Mouse (Mus musculus) kidney, postnatal 0 days (tissue): ENCODE measurements around the gene Cers1. TPM values are rescaled to one million over a fixed set of nuclear protein-coding genes. Genes with fewer than 3 reads are reported as not detected.
A peak's percentile ranks its signal among the peaks of the same experiment; 100 is the strongest.

Experiments
- ATAC-seq: fragments of 200-750 bp; cut with Nextera tagmentation; replicated peaks from 2 replicates; pipeline ENCODE4 v1.8.0; 2017; ENCODE audit warnings: low read depth, moderate number of reproducible peaks, moderate TSS enrichment, moderate library complexity; ENCODE audit not compliant: low FRiP score
- DNase-seq: peaks from one replicate; pipeline ENCODE4 v3.0.0-alpha.2; 2016; ENCODE audit warnings: low spot score
- H3K27ac ChIP-seq: fragments of 300-500 bp; sonication (generic); 2 replicates; pipeline ENCODE4 v1.5.1; 2014; ENCODE audit warnings: mild to moderate bottlenecking
- H3K27me3 ChIP-seq: fragments of 300-500 bp; sonication (generic); 2 replicates; pipeline ENCODE4 v1.6.1; 2014; ENCODE audit warnings: low read length, mixed read lengths; ENCODE audit not compliant: insufficient read depth
- H3K36me3 ChIP-seq: fragments of 300-500 bp; sonication (generic); 2 replicates; pipeline ENCODE4 v1.6.1; 2014; ENCODE audit warnings: low read length, mixed read lengths; ENCODE audit not compliant: insufficient read depth
- H3K4me1 ChIP-seq: fragments of 300-500 bp; sonication (generic); replicated peaks from 2 replicates; pipeline ENCODE4 v1.6.1; 2014; ENCODE audit warnings: antibody characterized with exemption, low read length, mixed read lengths; ENCODE audit not compliant: insufficient read depth
- H3K4me2 ChIP-seq: fragments of 300-500 bp; sonication (generic); 2 replicates; pipeline ENCODE4 v1.6.1; 2014; ENCODE audit warnings: mild to moderate bottlenecking, low read length, moderate library complexity, mixed read lengths
- H3K4me3 ChIP-seq: fragments of 300-500 bp; sonication (generic); replicated peaks from 2 replicates; pipeline ENCODE4 v1.5.1; 2014; ENCODE audit warnings: low read depth, low read length
- H3K9ac ChIP-seq: fragments of 300-500 bp; sonication (generic); 2 replicates; pipeline ENCODE4 v1.6.1; 2014; ENCODE audit warnings: low read depth, low read length
- H3K9me3 ChIP-seq: fragments of 300-500 bp; sonication (generic); replicated peaks from 2 replicates; pipeline ENCODE4 v1.6.1; 2016; ENCODE audit warnings: low read length, inconsistent platforms, mixed read lengths
- CTCF ChIP-seq: IDR thresholded peaks from 2 replicates; pipeline ENCODE4 v1.5.1; 2016; ENCODE audit warnings: antibody characterized with exemption, low read depth, mild to moderate bottlenecking, moderate library complexity
- WGBS: fragments of 180-500 bp; shearing (Covaris S2); extraction: QIAGEN DNeasy Blood & Tissue Kit; methylation state at CpG from one replicate; pipeline ENCODE4 v1.1.7; 2014; 5-methylcytosine and 5-hydroxymethylcytosine counted together
- polyA plus RNA-seq: library from polyadenylated mRNA; unstranded; fragments of >200 nt; fragmentation: Nextera tagmentation; extraction: Ambion mirVana; gene quantifications from 2 replicates; pipeline ENCODE4 v1.2.1, GENCODE M21; 2015

Gene Cers1
- polyA plus RNA-seq, 1 experiment from 2014 or later = 2.1 TPM

- peaks cover 28% of the 10 kb centered on the region for H3K27me3 ChIP-seq
- ATAC-seq (no peak), DNase-seq (no peak)
- H3K27ac ChIP-seq = no peak overlapping the region
- 83% methylated on average over 7 of the region's 7 CpGs for WGBS
- peaks cover 13% of the 10 kb centered on the region; the same call in 1 of the 2 replicates for H3K4me1 ChIP-seq
- H3K36me3 ChIP-seq = no peaks in the 10 kb centered on the region
- H3K9me3 ChIP-seq = no peaks in the 10 kb centered on the region
- no peak overlapping the region for H3K4me2 ChIP-seq
- TF ChIP-seq CTCF = no peak
- no peak overlapping the region for H3K9ac ChIP-seq
- no peak overlapping the region for H3K4me3 ChIP-seq
Measured at GRCm38 (mm10) chr8:70370476-70370875, 54.9 kb downstream of the Cers1 start.

DNA sequence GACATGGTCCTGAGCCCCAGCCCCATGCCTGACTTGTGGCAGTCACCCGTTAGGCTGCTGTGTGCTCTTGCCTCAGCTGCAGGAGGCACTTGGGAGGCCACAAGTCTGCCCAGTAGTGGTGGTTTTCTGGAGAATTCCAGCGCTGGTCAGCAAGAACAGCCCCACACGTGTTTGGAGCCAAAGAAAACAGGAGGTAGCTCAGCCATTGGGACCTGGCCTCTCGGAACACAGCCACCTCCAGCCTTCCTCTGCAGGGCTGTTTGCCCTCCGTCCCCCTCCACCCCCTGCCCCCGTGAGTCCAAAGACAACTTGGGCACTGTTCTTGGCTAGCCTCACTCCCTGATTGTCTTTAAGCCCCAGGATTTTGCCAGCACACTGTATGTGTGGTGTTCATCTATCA is 56.4 kb downstream of the Cers1 start:
- Histone ChIP-seq H3K27ac (no peak overlapping the region), H3K36me3 (no peaks in the 10 kb centered on the region), H3K4me3 (no peak overlapping the region), H3K4me1 (peaks cover 18% of the 10 kb centered on the region), H3K9ac (no peak overlapping the region), H3K4me2 (no peak overlapping the region), H3K27me3 (peaks cover 41% of the 10 kb centered on the region), H3K9me3 (no peaks in the 10 kb centered on the region)
- ATAC-seq (no peak), DNase-seq (no peak)
- 20% methylated on average over 6 of the region's 6 CpGs for WGBS
- TF ChIP-seq CTCF = no peak

DNA sequence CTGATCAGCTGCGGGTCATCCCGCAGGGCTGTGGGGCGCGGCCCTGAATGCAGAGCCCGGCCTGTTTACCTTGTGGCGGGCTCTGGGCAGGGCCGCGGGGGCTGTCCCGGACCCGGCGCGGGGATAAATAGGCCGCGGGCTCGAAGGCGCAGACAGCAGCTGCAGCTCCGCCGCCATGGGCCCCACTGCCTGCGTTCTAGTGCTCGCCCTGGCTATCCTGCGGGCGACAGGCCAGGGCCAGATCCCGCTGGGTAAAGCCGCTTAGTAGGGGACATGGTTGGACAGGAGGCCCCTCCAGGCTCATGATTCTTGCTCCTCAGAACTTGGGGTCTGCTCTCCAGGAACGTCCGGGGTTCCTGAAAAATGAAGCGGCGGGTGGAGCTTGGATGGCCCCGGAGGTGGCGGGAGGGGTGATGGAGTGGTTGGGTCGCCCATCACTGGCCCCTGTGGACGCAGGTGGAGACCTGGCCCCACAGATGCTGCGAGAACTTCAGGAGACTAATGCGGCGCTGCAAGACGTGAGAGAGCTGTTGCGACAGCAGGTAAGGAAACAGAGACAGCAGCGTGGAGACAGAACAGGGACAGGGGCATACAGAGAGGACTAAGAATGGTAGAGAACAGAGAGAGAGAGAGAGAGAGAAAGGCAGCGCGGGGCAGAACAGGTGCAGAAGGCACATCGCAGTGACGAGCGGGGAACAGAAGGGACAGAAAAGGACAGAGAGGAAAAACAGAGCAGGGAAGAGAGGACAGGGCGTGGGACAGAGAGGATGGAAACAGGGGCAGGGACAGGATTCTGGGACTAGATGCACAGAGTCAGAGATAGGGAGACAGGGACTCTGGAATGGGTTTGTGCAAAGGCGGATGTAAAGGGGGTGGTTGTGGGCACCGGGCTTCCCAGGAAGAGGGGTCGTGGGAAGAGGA is 58.1 kb downstream of the Cers1 start, which contains the start of gene Comp:
Gene Comp, plus strand, starts transcription at position 162 of the 921 bp plus-strand sequence.
- no peak for ATAC-seq

DNA sequence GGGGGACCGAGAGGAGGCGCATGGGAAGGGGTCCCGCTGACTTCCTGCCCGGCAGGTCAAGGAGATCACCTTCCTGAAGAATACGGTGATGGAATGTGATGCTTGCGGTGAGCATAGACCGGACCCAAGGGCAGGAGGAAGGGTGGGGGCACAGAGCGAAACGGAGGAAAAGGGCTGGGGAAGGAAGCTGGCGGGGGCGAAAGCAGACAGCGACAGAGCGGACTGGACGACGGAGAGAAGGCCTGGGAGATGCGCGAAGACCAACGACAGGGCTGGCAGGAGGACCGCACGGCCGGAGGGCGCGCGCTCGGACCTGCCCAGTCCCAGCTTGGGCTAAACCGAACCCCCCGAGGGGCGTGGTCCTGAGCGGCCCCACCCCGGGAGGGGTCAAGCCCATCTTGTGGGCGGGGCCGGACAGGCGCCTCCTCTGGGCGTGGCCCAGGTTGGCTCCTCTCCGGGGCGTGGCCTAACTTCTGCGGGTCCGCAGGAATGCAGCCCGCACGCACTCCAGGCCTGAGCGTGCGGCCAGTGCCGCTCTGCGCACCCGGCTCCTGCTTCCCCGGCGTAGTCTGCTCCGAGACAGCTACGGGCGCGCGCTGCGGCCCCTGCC is 58.8 kb downstream of the Cers1 start:
- peak; percentile 74 for DNase-seq
- Histone ChIP-seq H3K27me3 (peaks cover 51% of the 10 kb centered on the region), H3K27ac (no peak overlapping the region), H3K4me1 (peaks cover 18% of the 10 kb centered on the region), H3K9me3 (no peaks in the 10 kb centered on the region), H3K36me3 (no peaks in the 10 kb centered on the region), H3K4me3 (peak overlapping the region; percentile 31), H3K9ac (no peak overlapping the region), H3K4me2 (peak overlapping the region; percentile 57)
- ATAC-seq = peak; percentile 62
- TF ChIP-seq CTCF = no peak
- 1% methylated on average over 50 of the region's 53 CpGs for WGBS

More for the DNA sequence above, 58.1 kb downstream of the Cers1 start, which contains the start of gene Comp:
- Histone ChIP-seq H3K4me3 (peak within 1 kb of the TSS; percentile 31), H3K27ac (no peak within 1 kb of the TSS), H3K27me3 (peaks cover 51% of the 10 kb centered on the region), H3K4me2 (peak within 1 kb of the TSS; percentile 57), H3K9me3 (no peaks in the 10 kb centered on the region), H3K36me3 (no peaks in the 10 kb centered on the region), H3K4me1 (peaks cover 18% of the 10 kb centered on the region), H3K9ac (0 out of 2 replicates have a peak within 1 kb of the TSS, but pooled peaks have one; percentile 18)
- WGBS = 5% methylated on average over 47 of the region's 47 CpGs
- no peak for DNase-seq
- no peak for TF ChIP-seq CTCF

GRCm38 (mm10) chr8:70375212-70375859 is 59.8 kb downstream of the Cers1 start:
- no peak for DNase-seq
- no peak overlapping the region; the same call in 1 of the 2 replicates for H3K4me2 ChIP-seq
- ATAC-seq = no peak

DNA sequence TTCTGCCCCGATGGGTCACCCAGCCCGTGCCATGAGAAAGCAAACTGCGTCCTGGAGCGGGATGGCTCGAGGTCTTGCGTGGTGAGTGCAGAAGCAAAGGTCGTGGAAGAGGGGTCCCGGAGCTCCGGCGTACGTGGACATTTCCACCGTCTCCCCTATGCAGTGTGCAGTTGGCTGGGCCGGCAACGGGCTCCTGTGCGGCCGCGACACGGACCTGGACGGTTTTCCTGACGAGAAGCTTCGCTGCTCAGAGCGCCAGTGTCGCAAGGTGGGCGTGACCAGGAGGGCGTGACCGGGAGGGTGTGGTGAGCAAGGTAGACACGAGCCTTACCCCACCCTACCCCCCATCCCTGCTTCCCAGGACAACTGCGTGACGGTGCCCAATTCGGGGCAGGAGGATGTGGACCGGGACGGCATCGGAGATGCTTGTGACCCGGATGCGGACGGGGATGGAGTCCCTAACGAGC is 60.7 kb downstream of the Cers1 start:
- no peak overlapping the region for H3K27ac ChIP-seq
- WGBS = 5% methylated on average over 37 of the region's 37 CpGs
- no peaks in the 10 kb centered on the region for H3K9me3 ChIP-seq
- H3K27me3 ChIP-seq = peaks cover 51% of the 10 kb centered on the region
- no peaks in the 10 kb centered on the region for H3K36me3 ChIP-seq
- no peak for ATAC-seq
- DNase-seq = no peak
- 0 out of 2 replicates have a peak overlapping the region, but pooled peaks have one; percentile 5 for H3K4me3 ChIP-seq
- no peak overlapping the region for H3K9ac ChIP-seq
- no peak for TF ChIP-seq CTCF
- H3K4me1 ChIP-seq = peaks cover 18% of the 10 kb centered on the region
- peak overlapping the region; percentile 25; the same call in 1 of the 2 replicates for H3K4me2 ChIP-seq

More at GRCm38 (mm10) chr8:70375212-70375859, 59.8 kb downstream of the Cers1 start:
- peaks cover 18% of the 10 kb centered on the region for H3K4me1 ChIP-seq
- H3K9ac ChIP-seq = no peak overlapping the region
- H3K27me3 ChIP-seq = peaks cover 51% of the 10 kb centered on the region
- no peak for TF ChIP-seq CTCF
- WGBS = 5% methylated on average over 35 of the region's 35 CpGs
- H3K36me3 ChIP-seq = no peaks in the 10 kb centered on the region
- no peaks in the 10 kb centered on the region for H3K9me3 ChIP-seq
- H3K27ac ChIP-seq = no peak overlapping the region
- H3K4me3 ChIP-seq = peak overlapping the region; percentile 31; the same call in 1 of the 2 replicates
